29 mouse cellular contexts compared by ENCODE assay signal in genomic region chr5:62716468-62716867, GRCm38 (mm10). TPM values are rescaled to one million over a fixed set of nuclear protein-coding genes. Genes with fewer than 3 reads are reported as not detected.
"Had no signal": no experiment of that assay in that cellular context is flagged by ENCODE, and none has a peak within 500 bp of the region (broad histone marks: within the 10 kb centered on the region; RNA-seq: fewer than 3 reads in every experiment).

No protein-coding gene starts in this region.

- H3K4me3 ChIP-seq: embryonic facial prominence, embryonic 10.5 days; embryonic facial prominence, embryonic 12.5 days; embryonic facial prominence, embryonic 13.5 days; embryonic facial prominence, embryonic 15.5 days; erythroblast, embryonic 14.5 days; forebrain, embryonic 10.5 days; forebrain, embryonic 12.5 days; forebrain, embryonic 13.5 days; forebrain, embryonic 15.5 days; gastrocnemius, adult 2 months had no signal

- H3K36me3 ChIP-seq: embryonic facial prominence, embryonic 10.5 days; embryonic facial prominence, embryonic 12.5 days; embryonic facial prominence, embryonic 13.5 days; embryonic facial prominence, embryonic 15.5 days; forebrain, embryonic 10.5 days; forebrain, embryonic 12.5 days; forebrain, embryonic 15.5 days had no signal

- H3K27me3 ChIP-seq: embryonic facial prominence, embryonic 12.5 days; embryonic facial prominence, embryonic 13.5 days; embryonic facial prominence, embryonic 15.5 days; forebrain, embryonic 12.5 days; forebrain, embryonic 13.5 days; forebrain, embryonic 15.5 days had no signal

- ATAC-seq: forebrain, embryonic 13.5 days; forebrain, embryonic 14.5 days; forebrain, embryonic 15.5 days; forebrain, embryonic 16.5 days; forebrain, postnatal 0 days had no signal

- DNase-seq: cerebellum, adult 18-20 months; cerebellum, adult 2 months; cerebellum, adult 8-10 months; cerebellum, adult 9-10 months; cerebellum, adult 9-11 months; cerebellum, postnatal 10 days; cerebellum, postnatal 14 days; cerebellum, postnatal 25 days; cerebellum, postnatal 36 days; embryo, embryonic 11 days; forebrain, postnatal 0 days; gastrocnemius, adult 2 months; gastrocnemius, postnatal 10 days; gastrocnemius, postnatal 14 days; gastrocnemius, postnatal 25 days; gastrocnemius, postnatal 36 days; heart, adult 11 months; heart, adult 18-20 months had no signal

- H3K9me3 ChIP-seq: embryonic facial prominence, embryonic 10.5 days; embryonic facial prominence, embryonic 12.5 days; embryonic facial prominence, embryonic 13.5 days; embryonic facial prominence, embryonic 15.5 days; forebrain, embryonic 10.5 days; forebrain, embryonic 12.5 days; forebrain, embryonic 13.5 days; forebrain, embryonic 15.5 days had no signal

- H3K27ac ChIP-seq: embryonic facial prominence, embryonic 10.5 days; embryonic facial prominence, embryonic 12.5 days; embryonic facial prominence, embryonic 13.5 days; embryonic facial prominence, embryonic 15.5 days; forebrain, embryonic 10.5 days; forebrain, embryonic 12.5 days; forebrain, embryonic 13.5 days; forebrain, embryonic 15.5 days; gastrocnemius, adult 2 months had no signal

- H3K4me2 ChIP-seq: embryonic facial prominence, embryonic 12.5 days; embryonic facial prominence, embryonic 13.5 days; embryonic facial prominence, embryonic 15.5 days; forebrain, embryonic 12.5 days; forebrain, embryonic 13.5 days; forebrain, embryonic 15.5 days had no signal

- H3K4me1 ChIP-seq: embryonic facial prominence, embryonic 10.5 days; embryonic facial prominence, embryonic 12.5 days; embryonic facial prominence, embryonic 13.5 days; embryonic facial prominence, embryonic 15.5 days; forebrain, embryonic 10.5 days; forebrain, embryonic 12.5 days; forebrain, embryonic 13.5 days; forebrain, embryonic 15.5 days had no signal

- H3K9ac ChIP-seq: embryonic facial prominence, embryonic 12.5 days; embryonic facial prominence, embryonic 13.5 days; embryonic facial prominence, embryonic 15.5 days; forebrain, embryonic 12.5 days; forebrain, embryonic 13.5 days; forebrain, embryonic 15.5 days; forebrain, postnatal 0 days had no signal

RNA-seq across cellular contexts. Expression of gene Arap2, which starts 49.5 kb away (rescaled TPM):
- polyA plus RNA-seq: erythroblast, embryonic 14.5 days had no signal
